Mouse (Mus musculus) adrenal gland, postnatal 36 days (tissue): ENCODE results near the gene Ntm. TPM values are rescaled to one million over a fixed set of nuclear protein-coding genes. Genes with fewer than 3 reads are reported as not detected.

Experiments used
- DNase-seq, 2 experiments: peaks; one replicate each; pipeline ENCODE4 v3.0.0; 2021; ENCODE audit warnings: mixed read lengths in 1 of 2
- total RNA-seq, 2 experiments: library from RNA; stranded (reverse); gene quantifications; 2 replicates each; pipeline ENCODE4 v1.2.3; 2021

The Ntm gene
- total RNA-seq, 2 experiments from 2014 or later = 0.33 to 1.1 TPM

GRCm38 (mm10) chr9:29130316-29130715, 832.6 kb downstream of the Ntm start:
- no peak for DNase-seq

GRCm38 (mm10) chr9:29128416-29128815, 834.5 kb downstream of the Ntm start:
- DNase-seq = no peak

GRCm38 (mm10) chr9:29124455-29124854, 838.5 kb downstream of the Ntm start:
- no peak for DNase-seq

- DNase-seq = no peak
Observed at GRCm38 (mm10) chr9:29123828-29124227, 839.1 kb downstream of the Ntm start.

DNA sequence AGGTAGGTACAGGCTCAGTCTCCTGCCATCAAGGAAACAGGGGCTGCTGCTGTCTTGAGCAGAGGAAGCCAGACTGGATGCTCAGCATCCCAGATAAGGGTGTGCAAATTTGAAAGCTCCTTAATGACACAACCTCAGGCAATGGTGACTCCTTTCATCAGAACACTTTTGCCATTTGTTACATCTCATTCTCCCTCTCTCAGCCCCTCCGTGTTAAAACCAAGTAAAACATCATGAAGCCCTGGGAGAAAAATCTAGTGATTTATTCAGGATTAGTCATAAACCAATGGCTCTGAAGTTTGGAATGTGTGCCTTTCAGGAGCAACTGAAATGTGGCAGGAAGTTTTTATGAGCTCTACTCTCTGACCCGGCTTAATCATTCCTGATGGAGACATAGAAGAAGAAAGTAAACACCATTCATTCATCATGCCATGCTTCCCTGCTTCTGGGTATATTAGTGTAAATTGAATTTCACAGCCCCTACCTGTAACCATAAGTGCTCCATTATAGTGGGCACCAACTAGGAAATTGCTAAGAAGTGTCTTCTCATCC, 845.3 kb downstream of the Ntm start:
- DNase-seq = no peak

- no peak for DNase-seq
Observed at GRCm38 (mm10) chr9:29115337-29115736, 847.6 kb downstream of the Ntm start.

DNA sequence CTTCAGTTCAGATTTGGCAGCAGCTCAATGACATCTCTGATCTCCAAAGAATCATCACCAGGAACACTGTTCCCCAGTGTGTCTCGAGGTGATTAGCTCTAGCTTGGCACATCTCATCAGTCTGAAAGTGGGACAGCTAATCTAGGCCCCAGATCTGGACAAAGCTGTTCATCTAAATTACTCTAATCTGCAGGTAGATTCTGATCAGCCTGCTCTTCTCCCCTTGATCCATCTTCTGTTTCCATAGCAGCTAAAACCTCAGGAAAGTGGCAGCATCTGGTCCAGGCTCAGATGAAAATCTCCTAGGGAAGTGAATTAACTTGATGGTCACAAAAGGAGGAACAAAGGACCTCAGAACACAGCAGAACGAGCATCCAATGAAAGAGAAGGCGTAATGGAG, 856.2 kb downstream of the Ntm start:
- no peak for DNase-seq

GRCm38 (mm10) chr9:29104442-29104841, 858.5 kb downstream of the Ntm start:
- DNase-seq = no peak

DNA sequence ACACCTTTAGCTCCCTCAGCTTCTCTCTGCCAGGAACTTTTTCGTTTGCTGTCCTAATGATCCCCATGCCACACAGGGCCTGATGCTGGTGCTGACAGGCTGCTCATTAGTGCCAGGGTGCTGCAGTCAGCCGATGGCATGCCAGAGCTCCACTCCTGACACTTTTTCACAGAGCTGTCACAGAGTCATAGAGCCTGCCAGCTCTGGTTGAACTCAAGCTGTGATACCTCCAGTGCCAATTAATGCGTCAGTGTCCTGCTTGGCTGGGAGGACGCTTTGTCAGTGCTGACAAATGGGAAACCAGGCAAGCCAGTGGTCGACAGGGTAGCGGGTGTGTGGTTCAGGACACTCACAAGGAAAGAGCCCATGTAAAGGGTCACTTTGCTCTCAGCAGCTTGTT, 858.9 kb downstream of the Ntm start:
- no peak for DNase-seq

- no peak for DNase-seq
Observed at GRCm38 (mm10) chr9:29100624-29101023, 862.3 kb downstream of the Ntm start.

GRCm38 (mm10) chr9:29092443-29092842, 870.5 kb downstream of the Ntm start:
- peak; percentile 4 to 6 for DNase-seq

- DNase-seq = peak in 1 of 2 experiments; percentile 4
Observed at GRCm38 (mm10) chr9:29088657-29089056, 874.3 kb downstream of the Ntm start.

DNA sequence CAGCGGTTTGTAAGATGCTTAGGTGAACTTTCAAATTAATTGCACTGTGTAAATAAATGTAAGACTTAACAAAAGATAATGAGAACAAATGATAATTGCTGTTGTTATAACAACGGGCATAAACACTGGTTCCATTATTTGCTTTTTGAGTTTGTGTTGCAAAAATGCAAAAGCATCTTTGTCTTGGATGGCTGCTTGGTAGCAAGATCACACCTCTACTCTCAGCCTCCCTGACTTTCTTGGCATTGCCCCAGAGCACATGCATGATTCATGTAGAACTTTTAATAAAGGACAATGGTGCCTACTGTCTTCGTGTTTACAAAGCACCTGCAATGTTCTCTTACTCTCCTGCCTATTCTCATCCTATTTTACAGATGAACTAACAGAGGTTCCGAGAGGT, 875.3 kb downstream of the Ntm start:
- DNase-seq = no peak

DNA sequence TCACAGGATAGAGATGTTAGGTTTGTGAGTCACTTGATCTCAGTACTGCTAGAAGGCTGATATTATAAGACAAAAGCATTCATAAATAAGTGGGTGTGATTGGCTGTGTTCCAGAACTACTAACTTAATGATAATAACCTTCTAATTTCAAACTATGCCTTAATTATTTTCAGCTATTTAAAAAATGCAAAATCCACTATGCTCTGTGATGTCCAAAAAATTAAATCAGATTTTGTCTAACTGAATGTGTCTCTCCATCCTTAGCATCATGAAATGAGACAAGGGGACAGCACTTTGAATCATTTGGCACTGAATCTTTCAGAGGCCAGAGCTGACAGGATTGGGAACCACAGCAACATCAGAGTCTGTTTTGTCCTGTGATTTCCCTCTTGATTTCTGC, 875.8 kb downstream of the Ntm start:
- DNase-seq = no peak

- no peak for DNase-seq
Observed at GRCm38 (mm10) chr9:29075924-29076577, 886.9 kb downstream of the Ntm start.

DNA sequence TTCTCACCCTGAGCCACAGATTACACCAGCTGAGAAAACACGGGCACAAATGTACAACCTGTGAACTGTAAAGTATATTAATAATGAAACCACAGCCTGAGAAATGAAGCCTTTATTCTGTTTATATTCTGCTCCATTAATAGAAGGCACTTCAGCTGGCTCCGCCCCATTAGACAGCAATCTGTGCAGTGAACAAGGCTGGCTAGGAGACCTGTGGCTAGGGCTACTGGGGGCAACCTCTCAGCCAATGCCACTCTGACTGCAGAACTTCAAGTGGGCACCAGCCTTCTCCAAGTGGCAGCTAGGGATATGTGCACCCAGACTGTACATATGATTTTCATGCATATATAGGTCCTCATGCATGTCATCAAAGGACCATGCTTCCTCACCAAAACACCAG, 887.7 kb downstream of the Ntm start:
- DNase-seq = no peak

- DNase-seq = no peak
Observed at GRCm38 (mm10) chr9:29074494-29074893, 888.4 kb downstream of the Ntm start.

DNA sequence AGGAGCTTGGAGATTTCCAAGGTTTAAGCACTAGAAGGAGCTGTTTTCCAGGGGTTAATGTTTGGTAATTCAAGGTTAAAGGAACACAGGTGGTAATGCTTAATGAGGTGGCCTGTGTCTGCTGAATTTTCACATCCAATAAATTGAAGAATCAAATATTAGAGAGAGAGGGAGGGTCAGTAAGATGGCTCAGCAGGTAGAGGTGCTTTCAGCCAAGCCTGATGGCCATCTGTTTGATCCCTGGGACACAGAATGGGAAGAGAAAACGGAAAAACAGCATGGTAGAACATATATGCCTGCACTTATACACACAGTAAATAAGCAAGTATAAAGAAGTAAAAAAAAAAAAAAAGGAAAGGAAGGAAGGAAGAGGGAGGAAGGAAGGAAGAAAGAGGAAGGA, 890.9 kb downstream of the Ntm start:
- no peak for DNase-seq

DNA sequence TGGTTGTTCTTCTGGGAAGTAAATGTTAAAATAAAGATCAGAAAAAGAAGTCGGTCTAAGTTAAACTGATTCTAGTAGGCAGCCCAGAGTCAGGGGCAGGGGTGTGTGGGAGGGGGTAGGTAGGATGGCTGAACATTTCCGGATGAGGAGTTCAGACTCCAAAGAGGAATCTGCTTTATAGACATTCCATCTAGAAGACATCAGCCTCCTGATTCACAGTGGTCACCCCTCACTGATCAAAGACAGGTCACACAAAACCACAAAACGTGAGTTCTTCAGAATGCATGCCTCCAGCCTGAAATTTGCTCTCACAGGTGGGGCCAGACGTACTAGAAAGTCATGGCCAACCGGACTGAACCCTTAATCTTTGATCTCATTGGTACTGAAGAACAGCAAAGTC, 895.4 kb downstream of the Ntm start:
- DNase-seq = no peak

- no peak for DNase-seq
Observed at GRCm38 (mm10) chr9:29060293-29060692, 902.6 kb downstream of the Ntm start.

DNA sequence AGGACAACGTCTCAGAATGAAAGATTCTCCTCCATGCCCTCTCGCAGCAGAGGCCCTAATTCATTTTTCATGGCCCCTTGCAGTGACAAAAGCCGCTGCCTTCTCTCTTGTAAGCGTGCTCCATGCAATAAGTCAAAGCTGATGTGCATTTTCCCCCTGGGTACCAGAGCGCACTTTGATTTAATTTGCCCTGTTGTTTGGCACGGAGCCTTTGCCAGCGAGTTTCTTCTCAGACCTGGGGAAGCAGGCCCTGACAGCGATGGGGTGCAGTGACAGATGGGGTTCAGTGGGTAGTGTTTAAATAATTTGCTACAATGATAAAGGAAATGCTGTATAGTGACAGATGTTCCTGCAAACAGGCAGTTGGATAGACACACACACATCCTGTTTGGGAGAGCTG, 904.1 kb downstream of the Ntm start:
- no peak for DNase-seq

DNA sequence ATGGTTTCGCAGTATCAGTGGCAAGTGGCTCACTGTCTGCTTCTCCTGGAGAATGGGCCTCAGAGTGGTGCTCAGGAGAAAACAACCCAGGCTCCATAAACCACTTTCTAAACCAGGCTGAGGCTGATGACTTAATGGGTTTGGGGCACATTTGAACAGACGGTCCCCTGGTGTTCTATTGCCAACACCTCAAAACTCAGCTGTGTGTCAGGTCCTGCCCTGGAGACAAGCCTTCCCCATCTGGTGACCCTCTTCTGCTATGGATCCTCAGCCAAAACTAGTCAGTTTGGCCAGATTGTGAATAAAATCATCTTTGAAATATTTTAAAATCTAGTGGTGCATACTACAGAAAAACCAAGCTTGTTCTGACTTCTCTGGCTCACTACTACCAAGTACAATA, 907.3 kb downstream of the Ntm start:
- no peak for DNase-seq

- DNase-seq = no peak
Observed at GRCm38 (mm10) chr9:29036466-29036865, 926.5 kb downstream of the Ntm start.

- DNase-seq = no peak
Observed at GRCm38 (mm10) chr9:29036058-29036457, 926.9 kb downstream of the Ntm start.

DNA sequence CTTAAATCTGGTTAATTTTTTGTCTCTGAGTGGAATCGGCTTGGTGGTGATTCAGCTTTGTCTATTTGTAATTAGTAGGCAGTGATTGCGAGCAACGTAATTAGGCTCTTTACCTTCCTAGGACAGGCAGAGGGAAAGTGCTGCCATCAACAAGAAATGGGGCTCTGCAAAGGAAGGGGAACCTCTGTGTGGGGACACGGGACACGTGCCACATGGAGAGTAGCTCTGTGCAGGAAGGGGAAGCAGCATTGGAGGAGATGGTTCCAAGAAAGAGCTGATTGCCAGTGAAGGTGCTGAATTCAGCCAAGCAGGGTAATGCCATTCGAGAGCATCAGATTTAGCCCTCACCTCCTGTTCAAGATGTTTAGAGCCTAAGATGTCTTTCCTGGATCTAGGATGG, 936.5 kb downstream of the Ntm start:
- DNase-seq = no peak
